13 mouse cellular contexts compared by ENCODE assay signal in genomic region chr4:141016311-141016710, GRCm38 (mm10). TPM values are rescaled to one million over a fixed set of nuclear protein-coding genes. Genes with fewer than 3 reads are reported as not detected.
DNase-seq lines count a peak whose midpoint lies in the region; ATAC-seq and TF ChIP-seq lines count a peak whose summit lies in the region.
"Had no signal": no experiment of that assay in that cellular context is flagged by ENCODE, and none has a peak within 500 bp of the region (broad histone marks: within the 10 kb centered on the region; RNA-seq: fewer than 3 reads in every experiment).

No protein-coding gene starts in this region.

- peak; percentile 50 for DNase-seq in gastrocnemius, adult 18-20 months (ENCODE audit: low spot score)
- DNase-seq in gastrocnemius, postnatal 4 days (ENCODE audit: low spot score in 2 of 2) = no peak
- DNase-seq in limb, embryonic 14.5 days (ENCODE audit: low spot score) = no peak
- DNase-seq in left cerebral cortex, postnatal 36 days (ENCODE audit: low spot score in 2 of 2) = no peak
- no peak for DNase-seq in lung, adult 2 months
- DNase-seq: adrenal gland, adult 2 months; retina, postnatal 1 day had no signal

- ATAC-seq in midbrain, embryonic 15.5 days (replicated peaks) = no peak
- no peak for ATAC-seq in midbrain, embryonic 13.5 days
- no peak for ATAC-seq in embryonic facial prominence, embryonic 15.5 days (ENCODE audit: insufficient number of reproducible peaks, low FRiP score, low TSS enrichment, low read depth)
- ATAC-seq in limb, embryonic 14.5 days (ENCODE audit: low FRiP score, low read depth) = no peak
- ATAC-seq: intestine, postnatal 0 days had no signal

- no peak overlapping the region for H3K9ac ChIP-seq in midbrain, embryonic 15.5 days
- H3K9ac ChIP-seq in midbrain, embryonic 13.5 days (replicated peaks) = no peak overlapping the region
- H3K9ac ChIP-seq in embryonic facial prominence, embryonic 15.5 days = no peak overlapping the region
- no peak overlapping the region for H3K9ac ChIP-seq in limb, embryonic 14.5 days (ENCODE audit: low read depth, low read length, severe bottlenecking)
- H3K9ac ChIP-seq: midbrain, embryonic 12.5 days had no signal

- WGBS in midbrain, embryonic 15.5 days = 90% methylated on average over 9 of the region's 9 CpGs
- 90% methylated on average over 9 of the region's 9 CpGs for WGBS in midbrain, embryonic 13.5 days
- WGBS in embryonic facial prominence, embryonic 15.5 days = 66% methylated on average over 9 of the region's 9 CpGs
- 76% methylated on average over 9 of the region's 9 CpGs for WGBS in limb, embryonic 14.5 days
- 60% methylated on average over 9 of the region's 9 CpGs for WGBS in lung, adult 2 months

- no peak overlapping the region for H3K4me2 ChIP-seq in midbrain, embryonic 15.5 days
- H3K4me2 ChIP-seq in midbrain, embryonic 13.5 days (replicated peaks) = no peak overlapping the region
- H3K4me2 ChIP-seq in embryonic facial prominence, embryonic 15.5 days (replicated peaks) = no peak overlapping the region
- no peak overlapping the region for H3K4me2 ChIP-seq in limb, embryonic 14.5 days (replicated peaks; ENCODE audit: low read depth, low read length, severe bottlenecking)
- H3K4me2 ChIP-seq: midbrain, embryonic 12.5 days had no signal

- H3K4me1 ChIP-seq in midbrain, embryonic 15.5 days = peaks cover 54% of the 10 kb centered on the region
- peaks cover 53% of the 10 kb centered on the region for H3K4me1 ChIP-seq in midbrain, embryonic 13.5 days (replicated peaks)
- peaks cover 88% of the 10 kb centered on the region for H3K4me1 ChIP-seq in embryonic facial prominence, embryonic 15.5 days
- H3K4me1 ChIP-seq in limb, embryonic 14.5 days (ENCODE audit: control insufficient read depth, insufficient read depth, low read length) = peaks cover 37% of the 10 kb centered on the region
- peaks cover 11% of the 10 kb centered on the region for H3K4me1 ChIP-seq in lung, adult 2 months (ENCODE audit: control insufficient read depth, insufficient read depth, low read length)

- no peaks in the 10 kb centered on the region for H3K27me3 ChIP-seq in midbrain, embryonic 15.5 days (replicated peaks)
- no peaks in the 10 kb centered on the region for H3K27me3 ChIP-seq in midbrain, embryonic 13.5 days
- H3K27me3 ChIP-seq in embryonic facial prominence, embryonic 15.5 days = no peaks in the 10 kb centered on the region
- H3K27me3 ChIP-seq in limb, embryonic 14.5 days (ENCODE audit: control insufficient read depth, insufficient read depth, low read length) = no peaks in the 10 kb centered on the region
- H3K27me3 ChIP-seq: midbrain, embryonic 12.5 days had no signal

- intact Hi-C loops in left cerebral cortex, postnatal 36 days (cut with DNase I) = no loop called here

- no peak overlapping the region for H3K4me3 ChIP-seq in midbrain, embryonic 15.5 days
- H3K4me3 ChIP-seq in midbrain, embryonic 13.5 days (replicated peaks) = no peak overlapping the region
- H3K4me3 ChIP-seq in embryonic facial prominence, embryonic 15.5 days (replicated peaks) = no peak overlapping the region
- no peak overlapping the region for H3K4me3 ChIP-seq in limb, embryonic 14.5 days (replicated peaks; ENCODE audit: low read length)
- H3K4me3 ChIP-seq in lung, adult 2 months (replicated peaks; ENCODE audit: extremely low read depth, low read depth, low read length) = no peak overlapping the region
- H3K4me3 ChIP-seq: midbrain, embryonic 12.5 days had no signal

- H3K36me3 ChIP-seq in midbrain, embryonic 15.5 days (replicated peaks) = peaks cover 23% of the 10 kb centered on the region; the same call in 1 of the 2 replicates
- peaks cover 71% of the 10 kb centered on the region for H3K36me3 ChIP-seq in midbrain, embryonic 13.5 days
- H3K36me3 ChIP-seq in embryonic facial prominence, embryonic 15.5 days = peaks cover 39% of the 10 kb centered on the region
- H3K36me3 ChIP-seq in limb, embryonic 14.5 days (ENCODE audit: control insufficient read depth, insufficient read depth, low read length) = peaks cover 49% of the 10 kb centered on the region

- TF ChIP-seq CTCF in lung, adult 2 months (IDR thresholded peaks at IDR 0.05; ENCODE audit: insufficient read depth, low read length) = no peak

- no peak for TF ChIP-seq POLR2A in limb, embryonic 14.5 days (IDR thresholded peaks at IDR 0.05; ENCODE audit: borderline replicate concordance, extremely low read depth, insufficient read depth, insufficient read length)
- no peak for TF ChIP-seq POLR2A in lung, adult 2 months (IDR thresholded peaks at IDR 0.05; ENCODE audit: borderline replicate concordance, extremely low read depth, low read depth, low read length)

- 0 out of 2 replicates have a peak overlapping the region, but pooled peaks have one; percentile 34 for H3K27ac ChIP-seq in midbrain, embryonic 15.5 days
- H3K27ac ChIP-seq in midbrain, embryonic 13.5 days = no peak overlapping the region
- H3K27ac ChIP-seq in embryonic facial prominence, embryonic 15.5 days (replicated peaks) = peak overlapping the region; percentile 63; the same call in 1 of the 2 replicates
- peak overlapping the region; percentile 52; the same call in 1 of the 2 replicates for H3K27ac ChIP-seq in limb, embryonic 14.5 days (replicated peaks; ENCODE audit: low read depth, low read length)

- no peaks in the 10 kb centered on the region for H3K9me3 ChIP-seq in midbrain, embryonic 15.5 days
- H3K9me3 ChIP-seq in midbrain, embryonic 13.5 days = no peaks in the 10 kb centered on the region
- H3K9me3 ChIP-seq in embryonic facial prominence, embryonic 15.5 days (replicated peaks) = no peaks in the 10 kb centered on the region
- H3K9me3 ChIP-seq in limb, embryonic 14.5 days (ENCODE audit: control insufficient read depth, low read length) = no peaks in the 10 kb centered on the region
- H3K9me3 ChIP-seq: midbrain, embryonic 12.5 days had no signal

RNA-seq across cellular contexts. Expression of gene Mfap2, which starts 6.1 kb away (rescaled TPM):
- 1 to 10 TPM; 1.1 to 2.3 TPM for total RNA-seq in gastrocnemius, adult 18-20 months (2021)
- 100 to 1,000 TPM; 175 to 183 TPM for total RNA-seq in gastrocnemius, postnatal 4 days (2021)
- 153 and 181 TPM in 2 replicates for polyA plus RNA-seq in midbrain, embryonic 15.5 days (2015; fragmentation: Nextera tagmentation; extraction: Ambion mirVana)
- polyA plus RNA-seq in midbrain, embryonic 13.5 days (2015; fragmentation: Nextera tagmentation; extraction: Ambion mirVana) = 181 and 207 TPM in 2 replicates
- polyA plus RNA-seq in embryonic facial prominence, embryonic 15.5 days (2015; fragmentation: Nextera tagmentation; extraction: Ambion mirVana) = 923 and 969 TPM in 2 replicates
- polyA plus RNA-seq in limb, embryonic 14.5 days (2012; rRNA removed) = 708 and 919 TPM in 2 replicates
- polyA plus RNA-seq in limb, embryonic 14.5 days (2014; fragmentation: Nextera tagmentation; extraction: Ambion mirVana) = 1,017 and 1,089 TPM in 2 replicates
- total RNA-seq in left cerebral cortex, postnatal 36 days (2021) = 1 to 10 TPM; 3.9 to 5.9 TPM
- 173 and 190 TPM in 2 replicates for polyA plus RNA-seq in lung, adult 2 months (2012; rRNA removed)
- total RNA-seq: common myeloid progenitor, adult 5-6 weeks had no signal

RNA-seq across cellular contexts. Expression of gene Atp13a2, which starts 29.6 kb away (rescaled TPM):
- total RNA-seq in gastrocnemius, adult 18-20 months (2021) = 10 to 100 TPM; 16.2 to 21.1 TPM
- total RNA-seq in gastrocnemius, postnatal 4 days (2021) = 10 to 100 TPM; 28.4 to 28.6 TPM
- 189 and 193 TPM in 2 replicates for polyA plus RNA-seq in midbrain, embryonic 15.5 days (2015; fragmentation: Nextera tagmentation; extraction: Ambion mirVana)
- polyA plus RNA-seq in midbrain, embryonic 13.5 days (2015; fragmentation: Nextera tagmentation; extraction: Ambion mirVana) = 118 and 127 TPM in 2 replicates
- 47.2 and 48.1 TPM in 2 replicates for polyA plus RNA-seq in embryonic facial prominence, embryonic 15.5 days (2015; fragmentation: Nextera tagmentation; extraction: Ambion mirVana)
- 74.6 and 112 TPM in 2 replicates for polyA plus RNA-seq in limb, embryonic 14.5 days (2012; rRNA removed)
- 43.7 and 45.0 TPM in 2 replicates for polyA plus RNA-seq in limb, embryonic 14.5 days (2014; fragmentation: Nextera tagmentation; extraction: Ambion mirVana)
- 100 to 1,000 TPM; 162 to 171 TPM for total RNA-seq in left cerebral cortex, postnatal 36 days (2021)
- polyA plus RNA-seq in lung, adult 2 months (2012; rRNA removed) = 199 and 258 TPM in 2 replicates

RNA-seq across cellular contexts. Expression of gene Crocc, which starts 44.0 kb away (rescaled TPM):
- 1 to 10 TPM; 2.0 to 2.5 TPM for total RNA-seq in gastrocnemius, adult 18-20 months (2021)
- total RNA-seq in gastrocnemius, postnatal 4 days (2021) = 10 to 100 TPM; 10.4 to 11.6 TPM
- 7.0 and 8.9 TPM in 2 replicates for polyA plus RNA-seq in midbrain, embryonic 15.5 days (2015; fragmentation: Nextera tagmentation; extraction: Ambion mirVana)
- 6.8 and 8.8 TPM in 2 replicates for polyA plus RNA-seq in midbrain, embryonic 13.5 days (2015; fragmentation: Nextera tagmentation; extraction: Ambion mirVana)
- 6.9 and 7.0 TPM in 2 replicates for polyA plus RNA-seq in embryonic facial prominence, embryonic 15.5 days (2015; fragmentation: Nextera tagmentation; extraction: Ambion mirVana)
- 25.9 and 27.8 TPM in 2 replicates for polyA plus RNA-seq in limb, embryonic 14.5 days (2012; rRNA removed)
- 5.4 and 7.3 TPM in 2 replicates for polyA plus RNA-seq in limb, embryonic 14.5 days (2014; fragmentation: Nextera tagmentation; extraction: Ambion mirVana)
- 10 to 100 TPM; 40.3 to 73.7 TPM for total RNA-seq in left cerebral cortex, postnatal 36 days (2021)
- polyA plus RNA-seq in lung, adult 2 months (2012; rRNA removed) = 10.1 and 14.0 TPM in 2 replicates

RNA-seq across cellular contexts. Expression of gene Sdhb, which starts 55.3 kb away (rescaled TPM):
- total RNA-seq in gastrocnemius, adult 18-20 months (2021) = 100 to 1,000 TPM; 630 to 677 TPM
- 100 to 1,000 TPM; 295 to 300 TPM for total RNA-seq in gastrocnemius, postnatal 4 days (2021)
- polyA plus RNA-seq in midbrain, embryonic 15.5 days (2015; fragmentation: Nextera tagmentation; extraction: Ambion mirVana) = 442 and 447 TPM in 2 replicates
- polyA plus RNA-seq in midbrain, embryonic 13.5 days (2015; fragmentation: Nextera tagmentation; extraction: Ambion mirVana) = 457 and 464 TPM in 2 replicates
- 356 and 362 TPM in 2 replicates for polyA plus RNA-seq in embryonic facial prominence, embryonic 15.5 days (2015; fragmentation: Nextera tagmentation; extraction: Ambion mirVana)
- polyA plus RNA-seq in limb, embryonic 14.5 days (2012; rRNA removed) = 156 and 175 TPM in 2 replicates
- polyA plus RNA-seq in limb, embryonic 14.5 days (2014; fragmentation: Nextera tagmentation; extraction: Ambion mirVana) = 380 and 381 TPM in 2 replicates
- total RNA-seq in left cerebral cortex, postnatal 36 days (2021) = 100 to 1,000 TPM; 171 to 200 TPM
- polyA plus RNA-seq in lung, adult 2 months (2012; rRNA removed) = 97.5 and 143 TPM in 2 replicates
